ENCODE assay signal across 30 mouse cellular contexts in genomic region chr4:130703601-130704000, GRCm38 (mm10). TPM values are rescaled to one million over a fixed set of nuclear protein-coding genes. Genes with fewer than 3 reads are reported as not detected.
DNase-seq lines count a peak whose midpoint lies in the region; ATAC-seq and TF ChIP-seq lines count a peak whose summit lies in the region.
"Had no signal": no experiment of that assay in that cellular context is flagged by ENCODE, and none has a peak within 500 bp of the region (broad histone marks: within the 10 kb centered on the region; RNA-seq: fewer than 3 reads in every experiment).

No protein-coding gene starts in this region.

- peak overlapping the region; percentile 37; the same call in 1 of the 2 replicates for H3K27ac ChIP-seq in intestine, postnatal 0 days (ENCODE audit: low read depth, low read length)
- H3K27ac ChIP-seq in intestine, embryonic 16.5 days (ENCODE audit: low read length), result no peak overlapping the region
- peak overlapping the region; percentile 58 for H3K27ac ChIP-seq in liver, adult 2 months (replicated peaks; ENCODE audit: insufficient read depth, low read depth, low read length)
- no peak overlapping the region for H3K27ac ChIP-seq in liver, postnatal 0 days (ENCODE audit: low read depth)
- H3K27ac ChIP-seq in liver, embryonic 12.5 days, result peak overlapping the region; percentile 42; the same call in 1 of the 2 replicates
- H3K27ac ChIP-seq in liver, embryonic 15.5 days (replicated peaks), result peak overlapping the region; percentile 53; the same call in 1 of the 2 replicates
- no peak overlapping the region for H3K27ac ChIP-seq in hindbrain, embryonic 13.5 days
- H3K27ac ChIP-seq: embryonic facial prominence, embryonic 10.5 days; embryonic facial prominence, embryonic 13.5 days; forebrain, embryonic 13.5 days; hindbrain, embryonic 10.5 days; hindbrain, embryonic 14.5 days; hindbrain, postnatal 0 days had no signal

- WGBS in intestine, postnatal 0 days, result 94% methylated on average over 3 of the region's 3 CpGs
- WGBS in intestine, embryonic 16.5 days, result 100% methylated on average over 3 of the region's 3 CpGs
- 96% methylated on average over 3 of the region's 3 CpGs for WGBS in liver, adult 2 months
- WGBS in liver, postnatal 0 days (ENCODE audit: insufficient replicate concordance), result 97% methylated on average over 3 of the region's 3 CpGs
- 98% methylated on average over 3 of the region's 3 CpGs for WGBS in liver, embryonic 12.5 days (ENCODE audit: insufficient replicate concordance)
- 96% methylated on average over 3 of the region's 3 CpGs for WGBS in liver, embryonic 15.5 days (ENCODE audit: insufficient replicate concordance)
- 100% methylated on average over 3 of the region's 3 CpGs for WGBS in hindbrain, embryonic 13.5 days

- H3K4me2 ChIP-seq in intestine, postnatal 0 days (replicated peaks; ENCODE audit: low read depth), result no peak overlapping the region
- no peak overlapping the region for H3K4me2 ChIP-seq in intestine, embryonic 16.5 days (ENCODE audit: low read depth, low read length)
- no peak overlapping the region for H3K4me2 ChIP-seq in liver, postnatal 0 days (ENCODE audit: low read depth, low read length)
- H3K4me2 ChIP-seq in liver, embryonic 12.5 days, result no peak overlapping the region
- no peak overlapping the region for H3K4me2 ChIP-seq in liver, embryonic 15.5 days
- no peak overlapping the region for H3K4me2 ChIP-seq in hindbrain, embryonic 13.5 days
- H3K4me2 ChIP-seq: embryonic facial prominence, embryonic 13.5 days; forebrain, embryonic 13.5 days; heart, embryonic 12.5 days; heart, embryonic 15.5 days; hindbrain, embryonic 14.5 days had no signal

- peak; percentile 62 for DNase-seq in liver, adult 2 months (ENCODE audit: extremely low read depth, low read depth, low spot score)
- DNase-seq in liver, postnatal 0 days, result no peak
- DNase-seq in thymus, postnatal 25 days, result no peak
- DNase-seq: adrenal gland, adult 2 months; adrenal gland, postnatal 14 days; cerebellum, adult 11 months; cerebellum, adult 8-10 months; cerebellum, postnatal 10 days; cerebellum, postnatal 36 days; embryo, embryonic 11 days; gastrocnemius, postnatal 10 days; gastrocnemius, postnatal 36 days; heart, postnatal 10 days; heart, postnatal 36 days had no signal

- ATAC-seq in intestine, postnatal 0 days, result no peak
- no peak for ATAC-seq in intestine, embryonic 16.5 days
- no peak for ATAC-seq in liver, postnatal 0 days
- no peak for ATAC-seq in liver, embryonic 12.5 days
- ATAC-seq in liver, embryonic 15.5 days (ENCODE audit: insufficient read depth), result no peak
- ATAC-seq in hindbrain, embryonic 13.5 days (ENCODE audit: low FRiP score), result no peak
- ATAC-seq: forebrain, embryonic 13.5 days; forebrain, embryonic 16.5 days; hindbrain, postnatal 0 days had no signal

- no peak overlapping the region for H3K4me3 ChIP-seq in intestine, postnatal 0 days (ENCODE audit: low read depth, low read length)
- H3K4me3 ChIP-seq in intestine, embryonic 16.5 days (ENCODE audit: low read length), result no peak overlapping the region
- H3K4me3 ChIP-seq in liver, adult 2 months (ENCODE audit: insufficient read depth, low read depth, low read length), result no peak overlapping the region
- no peak overlapping the region for H3K4me3 ChIP-seq in liver, postnatal 0 days (ENCODE audit: low read depth, low read length)
- H3K4me3 ChIP-seq in liver, embryonic 12.5 days, result no peak overlapping the region
- no peak overlapping the region for H3K4me3 ChIP-seq in liver, embryonic 15.5 days (replicated peaks)
- H3K4me3 ChIP-seq in hindbrain, embryonic 13.5 days, result no peak overlapping the region
- H3K4me3 ChIP-seq: embryonic facial prominence, embryonic 10.5 days; embryonic facial prominence, embryonic 13.5 days; erythroblast, embryonic 14.5 days; forebrain, embryonic 13.5 days; heart, embryonic 12.5 days; heart, embryonic 15.5 days; hindbrain, embryonic 10.5 days had no signal

- no peaks in the 10 kb centered on the region for H3K27me3 ChIP-seq in intestine, postnatal 0 days (replicated peaks; ENCODE audit: control insufficient read depth, insufficient read depth, low read length)
- no peaks in the 10 kb centered on the region for H3K27me3 ChIP-seq in intestine, embryonic 16.5 days (replicated peaks; ENCODE audit: control insufficient read depth, insufficient read depth, low read length)
- no peaks in the 10 kb centered on the region for H3K27me3 ChIP-seq in liver, adult 2 months (ENCODE audit: control insufficient read depth, insufficient read depth, low read length)
- H3K27me3 ChIP-seq in liver, postnatal 0 days (ENCODE audit: insufficient read depth, low read length), result no peaks in the 10 kb centered on the region
- H3K27me3 ChIP-seq in liver, embryonic 12.5 days (replicated peaks), result no peaks in the 10 kb centered on the region
- H3K27me3 ChIP-seq in liver, embryonic 15.5 days, result no peaks in the 10 kb centered on the region
- no peaks in the 10 kb centered on the region for H3K27me3 ChIP-seq in hindbrain, embryonic 13.5 days
- H3K27me3 ChIP-seq: CH12.LX; embryonic facial prominence, embryonic 13.5 days; forebrain, embryonic 13.5 days; heart, embryonic 12.5 days; heart, embryonic 15.5 days had no signal

- TF ChIP-seq POLR2A in liver, adult 2 months (IDR thresholded peaks at IDR 0.05; ENCODE audit: extremely low read depth, insufficient read depth, low read length), result no peak

- peaks cover 45% of the 10 kb centered on the region for H3K79me2 ChIP-seq in liver, adult 2 months (ENCODE audit: control insufficient read depth, insufficient read depth, low read length)

- no peak overlapping the region for H3K9ac ChIP-seq in intestine, postnatal 0 days (ENCODE audit: low read depth, low read length)
- no peak overlapping the region for H3K9ac ChIP-seq in intestine, embryonic 16.5 days (ENCODE audit: low read depth, low read length)
- H3K9ac ChIP-seq in liver, adult 2 months (ENCODE audit: low read depth, low read length), result no peak overlapping the region
- H3K9ac ChIP-seq in liver, postnatal 0 days (replicated peaks), result no peak overlapping the region
- H3K9ac ChIP-seq in liver, embryonic 12.5 days, result no peak overlapping the region; the same call in 1 of the 2 replicates
- H3K9ac ChIP-seq in liver, embryonic 15.5 days, result 0 out of 2 replicates have a peak overlapping the region, but pooled peaks have one; percentile 22
- no peak overlapping the region for H3K9ac ChIP-seq in hindbrain, embryonic 13.5 days
- H3K9ac ChIP-seq: embryonic facial prominence, embryonic 13.5 days; forebrain, embryonic 13.5 days; heart, embryonic 12.5 days; heart, embryonic 15.5 days; hindbrain, embryonic 14.5 days had no signal

- TF ChIP-seq EP300 in liver, postnatal 0 days (IDR thresholded peaks at IDR 0.05; ENCODE audit: low read depth), result no peak

- TF ChIP-seq CTCF in intestine, postnatal 0 days (IDR thresholded peaks at IDR 0.05; ENCODE audit: low read depth), result no peak
- TF ChIP-seq CTCF in liver, adult 2 months (IDR thresholded peaks at IDR 0.05; ENCODE audit: low read depth, low read length), result no peak
- no peak for TF ChIP-seq CTCF in liver, postnatal 0 days (IDR thresholded peaks at IDR 0.05; ENCODE audit: low read depth)

- no peaks in the 10 kb centered on the region for H3K9me3 ChIP-seq in intestine, postnatal 0 days (ENCODE audit: control insufficient read depth)
- no peaks in the 10 kb centered on the region for H3K9me3 ChIP-seq in intestine, embryonic 16.5 days (ENCODE audit: control insufficient read depth, low read length)
- no peaks in the 10 kb centered on the region for H3K9me3 ChIP-seq in liver, postnatal 0 days (ENCODE audit: low read length)
- no peaks in the 10 kb centered on the region for H3K9me3 ChIP-seq in liver, embryonic 12.5 days (replicated peaks)
- no peaks in the 10 kb centered on the region for H3K9me3 ChIP-seq in liver, embryonic 15.5 days (replicated peaks)
- H3K9me3 ChIP-seq in hindbrain, embryonic 13.5 days, result no peaks in the 10 kb centered on the region
- H3K9me3 ChIP-seq: embryonic facial prominence, embryonic 10.5 days; embryonic facial prominence, embryonic 13.5 days; forebrain, embryonic 13.5 days; heart, embryonic 12.5 days; heart, embryonic 15.5 days; hindbrain, embryonic 10.5 days had no signal

- peaks cover 9% of the 10 kb centered on the region for H3K36me3 ChIP-seq in intestine, postnatal 0 days (ENCODE audit: control insufficient read depth, insufficient read depth)
- H3K36me3 ChIP-seq in intestine, embryonic 16.5 days (ENCODE audit: control insufficient read depth, insufficient read depth, low read length), result peaks cover 8% of the 10 kb centered on the region; the same call in 1 of the 2 replicates
- peaks cover 21% of the 10 kb centered on the region for H3K36me3 ChIP-seq in liver, adult 2 months (ENCODE audit: control insufficient read depth, insufficient read depth, low read length)
- H3K36me3 ChIP-seq in liver, postnatal 0 days (replicated peaks; ENCODE audit: insufficient read depth, low read length), result peaks cover 44% of the 10 kb centered on the region
- H3K36me3 ChIP-seq in liver, embryonic 12.5 days, result peaks cover 82% of the 10 kb centered on the region
- peaks cover 81% of the 10 kb centered on the region for H3K36me3 ChIP-seq in liver, embryonic 15.5 days (replicated peaks)
- H3K36me3 ChIP-seq in hindbrain, embryonic 13.5 days, result peaks cover 24% of the 10 kb centered on the region

- H3K4me1 ChIP-seq in intestine, postnatal 0 days (replicated peaks; ENCODE audit: control insufficient read depth, insufficient read depth, low read length), result peaks cover 13% of the 10 kb centered on the region
- H3K4me1 ChIP-seq in intestine, embryonic 16.5 days (ENCODE audit: control insufficient read depth, insufficient read depth, low read length), result peaks cover 32% of the 10 kb centered on the region
- H3K4me1 ChIP-seq in liver, adult 2 months (ENCODE audit: control insufficient read depth, insufficient read depth, low read length), result peaks cover 56% of the 10 kb centered on the region
- peaks cover 47% of the 10 kb centered on the region for H3K4me1 ChIP-seq in liver, postnatal 0 days (ENCODE audit: insufficient read depth)
- H3K4me1 ChIP-seq in liver, embryonic 12.5 days, result peaks cover 93% of the 10 kb centered on the region
- peaks cover 83% of the 10 kb centered on the region for H3K4me1 ChIP-seq in liver, embryonic 15.5 days (replicated peaks)
- peaks cover 19% of the 10 kb centered on the region for H3K4me1 ChIP-seq in hindbrain, embryonic 13.5 days (replicated peaks)
- H3K4me1 ChIP-seq: embryonic facial prominence, embryonic 10.5 days; hindbrain, embryonic 10.5 days had no signal

RNA-seq across cellular contexts. Expression of gene Pum1, which starts 40.5 kb away (rescaled TPM):
- polyA plus RNA-seq in intestine, postnatal 0 days (2015; fragmentation: Nextera tagmentation; extraction: Ambion mirVana), result 23.9 and 25.3 TPM in 2 replicates
- polyA plus RNA-seq in intestine, embryonic 16.5 days (2015; fragmentation: Nextera tagmentation; extraction: Ambion mirVana), result 57.8 and 60.8 TPM in 2 replicates
- 25.4 and 33.1 TPM in 2 replicates for total RNA-seq in liver, adult 2 months (2014; rRNA removed)
- 26.3 and 30.3 TPM in 2 replicates for polyA plus RNA-seq in liver, adult 2 months (2012; rRNA removed)
- polyA plus RNA-seq in liver, postnatal 0 days (2015; fragmentation: Nextera tagmentation; extraction: Ambion mirVana), result 14.8 and 16.7 TPM in 2 replicates
- 43.2 and 43.7 TPM in 2 replicates for polyA plus RNA-seq in liver, embryonic 12.5 days (2016; fragmentation: Nextera tagmentation; extraction: Ambion mirVana)
- polyA plus RNA-seq in liver, embryonic 15.5 days (2015; fragmentation: Nextera tagmentation; extraction: Ambion mirVana), result 31.7 and 35.7 TPM in 2 replicates
- polyA plus RNA-seq in hindbrain, embryonic 13.5 days (2015; fragmentation: Nextera tagmentation; extraction: Ambion mirVana), result 101 and 103 TPM in 2 replicates

Comparison
In these comparisons a context has a peak if more than half of its experiments do, and no peak if none do; other contexts are left out.
1. H3K27ac ChIP-seq: peak in intestine, postnatal 0 days (single experiment), liver, adult 2 months (single experiment), liver, embryonic 12.5 days (single experiment) and liver, embryonic 15.5 days (single experiment); none in intestine, embryonic 16.5 days (single experiment), liver, postnatal 0 days (single experiment) and hindbrain, embryonic 13.5 days (single experiment).